Mouse (Mus musculus) heart, adult 11 months (tissue): ENCODE data around the gene E330017A01Rik.

Source experiments
- DNase-seq: peaks from one replicate; pipeline ENCODE4 v3.0.0; 2022

The E330017A01Rik gene

GRCm38 (mm10) chr16:58638689-58639175 lies at the start of gene E330017A01Rik:
Gene E330017A01Rik (minus strand): TSS chr16:58638739.
- DNase-seq: peak; percentile 66

- DNase-seq: peak; percentile 95
Measured at GRCm38 (mm10) chr16:58685548-58686537, 47.3 kb upstream of the E330017A01Rik start.

GRCm38 (mm10) chr16:58684537-58684936 lies 46.0 kb upstream of the E330017A01Rik start:
- DNase-seq: no peak

- peak; percentile 45 for DNase-seq
Measured at GRCm38 (mm10) chr16:58683911-58684310, 45.4 kb upstream of the E330017A01Rik start.

GRCm38 (mm10) chr16:58682870-58683269 lies 44.3 kb upstream of the E330017A01Rik start:
- DNase-seq: no peak

GRCm38 (mm10) chr16:58682046-58682445 lies 43.5 kb upstream of the E330017A01Rik start:
- DNase-seq: peak; percentile 43

GRCm38 (mm10) chr16:58678660-58679059 lies 40.1 kb upstream of the E330017A01Rik start:
- DNase-seq: peak; percentile 82

- DNase-seq: no peak
Measured at GRCm38 (mm10) chr16:58677491-58677890, 39.0 kb upstream of the E330017A01Rik start.

- DNase-seq: no peak
Measured at GRCm38 (mm10) chr16:58676633-58677032, 38.1 kb upstream of the E330017A01Rik start.

GRCm38 (mm10) chr16:58676156-58676555 lies 37.6 kb upstream of the E330017A01Rik start:
- DNase-seq: no peak

GRCm38 (mm10) chr16:58675256-58675655 lies 36.7 kb upstream of the E330017A01Rik start:
- no peak for DNase-seq

GRCm38 (mm10) chr16:58673811-58674410 lies 35.4 kb upstream of the E330017A01Rik start:
- no peak for DNase-seq

- DNase-seq: peak; percentile 56
Measured at GRCm38 (mm10) chr16:58672396-58672795, 33.9 kb upstream of the E330017A01Rik start.

- DNase-seq: no peak
Measured at GRCm38 (mm10) chr16:58671212-58671985, 32.9 kb upstream of the E330017A01Rik start.

GRCm38 (mm10) chr16:58670643-58671042 lies 32.1 kb upstream of the E330017A01Rik start:
- DNase-seq: no peak

GRCm38 (mm10) chr16:58669917-58670630 lies 31.5 kb upstream of the E330017A01Rik start, which contains the start of gene Cpox:
Gene Cpox (plus strand): TSS chr16:58670292.
- peak; percentile 98 for DNase-seq

- peak; percentile 85 for DNase-seq
Measured at GRCm38 (mm10) chr16:58669264-58669663, 30.7 kb upstream of the E330017A01Rik start.

GRCm38 (mm10) chr16:58668586-58668985 lies 30.0 kb upstream of the E330017A01Rik start:
- no peak for DNase-seq

GRCm38 (mm10) chr16:58666681-58667080 lies 28.1 kb upstream of the E330017A01Rik start:
- DNase-seq: peak; percentile 72

GRCm38 (mm10) chr16:58665137-58665536 lies 26.6 kb upstream of the E330017A01Rik start:
- DNase-seq: peak; percentile 24

GRCm38 (mm10) chr16:58663816-58664215 lies 25.3 kb upstream of the E330017A01Rik start:
- DNase-seq: peak; percentile 72

GRCm38 (mm10) chr16:58663021-58663420 lies 24.5 kb upstream of the E330017A01Rik start:
- no peak for DNase-seq
